Mouse (Mus musculus) right cerebral cortex, postnatal 36 days (tissue): Measurements from ENCODE around the gene Gtf2i.

Experiments
- DNase-seq, 2 experiments: peaks; one replicate each; pipeline ENCODE4 v3.0.0; 2022; ENCODE audit warnings: low spot score in 2 of 2, mixed read lengths in 1 of 2

The Gtf2i gene

GRCm38 (mm10) chr5:134322355-134322754, 7.8 kb upstream of the Gtf2i start:
- no peak for DNase-seq

GRCm38 (mm10) chr5:134321699-134322098, 7.1 kb upstream of the Gtf2i start:
- DNase-seq = no peak

DNA sequence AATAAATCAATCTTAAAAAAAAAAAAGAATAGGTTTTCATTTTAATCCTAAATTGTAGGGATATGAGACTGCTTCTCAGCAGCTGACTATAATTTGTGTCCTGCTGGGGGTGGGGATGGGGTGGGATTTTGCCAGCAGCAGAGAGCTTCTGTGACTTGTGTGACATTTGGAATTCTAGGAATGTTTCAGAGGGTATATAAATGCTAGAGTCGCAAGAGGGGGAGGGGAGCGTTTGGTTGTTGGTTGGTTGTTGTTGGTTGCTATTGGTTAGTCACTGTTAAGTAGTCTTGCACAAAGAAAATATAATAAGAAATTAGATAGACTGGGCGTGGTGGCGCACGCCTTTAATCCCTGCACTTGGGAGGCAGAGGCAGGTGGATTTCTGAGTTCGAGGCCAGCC, 4.3 kb upstream of the Gtf2i start:
- no peak for DNase-seq

DNA sequence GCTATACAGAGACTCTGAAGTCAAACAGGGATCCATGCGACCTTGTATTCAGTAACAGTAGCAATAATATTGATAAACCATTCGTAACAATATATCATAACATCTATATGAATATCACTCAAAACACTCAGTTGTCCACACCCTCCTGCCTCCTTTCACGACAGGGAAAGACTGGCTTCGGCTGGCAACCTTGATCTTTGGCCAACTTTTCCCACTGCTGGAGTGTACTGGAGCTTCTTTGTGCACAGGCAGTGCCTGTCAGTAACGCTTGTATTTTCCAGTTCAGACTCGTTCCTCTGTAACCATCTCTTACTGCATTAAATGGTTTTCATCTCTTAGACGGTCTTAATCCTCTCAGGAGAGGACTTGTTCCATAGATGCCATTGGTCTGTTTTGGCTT, 2.2 kb upstream of the Gtf2i start:
- DNase-seq = no peak

- peak in 1 of 2 experiments; percentile 26 for DNase-seq
These were observed 1.2 kb upstream of the Gtf2i start for GRCm38 (mm10) chr5:134315623-134316350.

GRCm38 (mm10) chr5:134314068-134314674, 389 bp downstream of the Gtf2i start:
- peak; percentile 20 to 45 for DNase-seq

DNA sequence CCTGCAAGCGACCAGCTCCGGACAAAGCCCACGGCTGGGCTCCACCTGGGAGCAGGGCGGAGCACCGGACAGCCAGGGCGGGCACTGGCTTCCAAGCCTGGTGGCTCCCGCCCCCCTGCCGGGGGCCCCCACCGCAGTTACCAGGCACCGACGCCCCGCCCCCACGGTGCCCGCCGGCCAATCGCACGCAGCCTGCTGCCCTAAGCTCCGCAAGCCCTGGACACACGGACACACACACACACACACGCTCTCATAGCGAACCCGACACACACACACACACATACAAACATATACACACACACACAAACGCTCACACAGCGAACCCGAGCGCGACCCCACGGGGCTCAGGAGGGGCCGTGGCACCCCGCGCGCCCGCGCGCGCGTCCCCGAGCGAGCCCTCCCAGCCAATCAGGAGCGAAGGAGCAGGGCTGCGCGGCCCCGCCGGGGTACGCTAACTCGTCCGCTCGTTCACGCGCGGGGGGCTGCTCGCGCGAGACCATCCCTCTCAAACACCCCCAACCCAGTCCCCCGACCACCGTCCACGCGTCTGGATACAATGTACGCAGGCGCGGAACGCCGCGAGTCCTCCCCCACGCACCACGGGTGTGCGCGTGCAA, 1.0 kb downstream of the Gtf2i start:
- DNase-seq = peak; percentile 87 to 88

GRCm38 (mm10) chr5:134312691-134313450, 1.7 kb downstream of the Gtf2i start:
- peak; percentile 63 to 79 for DNase-seq

DNA sequence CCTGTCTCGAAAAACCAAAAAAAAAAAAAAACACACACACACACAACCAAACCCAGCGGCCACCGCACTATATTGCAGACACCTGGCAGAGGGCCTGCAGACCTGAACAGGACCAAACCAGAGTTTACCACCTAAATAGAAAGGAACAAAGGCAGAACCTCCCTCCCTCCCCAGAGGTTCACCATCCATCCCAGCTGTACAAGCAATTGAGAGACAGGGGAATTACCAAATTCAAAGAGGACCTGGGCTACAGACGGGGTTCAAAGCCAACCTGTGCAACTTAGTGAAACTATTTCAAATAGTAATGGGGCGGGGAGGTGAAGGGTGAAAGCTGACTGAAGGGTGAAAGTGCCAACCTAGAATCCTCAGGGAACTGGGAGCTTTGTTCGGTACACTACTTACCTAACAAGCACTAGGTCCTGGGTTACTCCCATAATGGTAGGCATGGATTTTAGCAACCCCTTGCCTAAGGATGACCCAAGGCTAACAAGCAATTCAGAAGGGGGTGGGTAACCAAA, 2.6 kb downstream of the Gtf2i start:
- DNase-seq = no peak

GRCm38 (mm10) chr5:134310201-134310600, 4.4 kb downstream of the Gtf2i start:
- no peak for DNase-seq

- no peak for DNase-seq
These were observed 5.2 kb downstream of the Gtf2i start for GRCm38 (mm10) chr5:134309345-134309744.

DNA sequence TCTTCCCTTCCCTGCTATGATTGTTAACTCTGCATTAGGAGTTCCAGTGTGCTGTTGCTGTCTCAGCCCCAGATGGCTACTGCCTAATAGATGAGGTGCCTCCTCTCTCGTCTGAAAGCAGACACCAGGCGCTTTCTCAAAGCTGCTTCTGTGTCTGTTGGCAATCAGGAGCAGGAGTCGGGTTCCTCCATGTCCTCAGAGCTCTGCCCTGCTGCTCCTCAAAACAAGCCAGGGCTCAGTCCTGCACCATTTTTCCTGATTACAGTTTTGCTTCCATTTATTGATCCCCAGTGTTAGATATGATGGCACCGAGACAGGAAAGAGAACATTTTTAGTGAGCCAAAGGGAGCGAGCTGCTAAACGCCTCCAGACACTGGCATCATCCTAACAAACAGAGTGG, 9.9 kb downstream of the Gtf2i start:
- no peak for DNase-seq

DNA sequence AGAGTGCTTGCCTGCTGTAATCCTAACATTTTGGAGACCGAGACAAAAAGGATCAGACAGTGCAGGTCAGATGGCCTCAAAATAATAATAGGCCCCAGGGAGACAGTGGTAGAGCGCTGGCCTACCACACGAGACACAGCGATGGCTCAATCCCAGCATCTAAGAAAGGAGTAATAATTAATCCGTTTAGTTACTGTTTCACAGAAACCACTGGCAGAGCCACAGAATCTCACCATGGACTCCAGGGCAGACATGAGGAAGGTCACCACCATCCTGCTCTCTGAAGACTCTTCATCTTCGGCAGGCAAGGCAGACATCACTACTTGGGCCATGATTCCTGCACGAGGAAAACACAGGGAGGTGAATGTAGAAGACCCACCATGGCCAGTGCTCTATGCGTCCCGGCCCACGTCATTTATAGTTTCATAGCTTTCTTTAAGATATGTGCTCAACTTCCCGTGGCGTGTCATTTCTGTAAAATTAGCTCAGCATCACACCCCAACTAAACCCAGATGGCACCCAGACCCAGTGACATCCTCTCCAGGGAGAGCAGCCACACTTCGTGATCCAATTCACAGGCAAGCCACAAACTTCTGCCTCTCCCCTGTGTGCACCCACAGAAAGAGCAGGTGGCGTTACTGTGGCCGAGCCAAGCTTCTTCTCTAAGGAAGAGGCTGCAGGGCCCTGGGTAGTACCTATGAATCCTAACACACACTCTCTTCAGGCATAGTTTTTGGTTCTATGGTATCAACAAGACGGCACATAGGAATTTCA, 19.1 kb downstream of the Gtf2i start:
- DNase-seq = peak in 1 of 2 experiments; percentile 36

DNA sequence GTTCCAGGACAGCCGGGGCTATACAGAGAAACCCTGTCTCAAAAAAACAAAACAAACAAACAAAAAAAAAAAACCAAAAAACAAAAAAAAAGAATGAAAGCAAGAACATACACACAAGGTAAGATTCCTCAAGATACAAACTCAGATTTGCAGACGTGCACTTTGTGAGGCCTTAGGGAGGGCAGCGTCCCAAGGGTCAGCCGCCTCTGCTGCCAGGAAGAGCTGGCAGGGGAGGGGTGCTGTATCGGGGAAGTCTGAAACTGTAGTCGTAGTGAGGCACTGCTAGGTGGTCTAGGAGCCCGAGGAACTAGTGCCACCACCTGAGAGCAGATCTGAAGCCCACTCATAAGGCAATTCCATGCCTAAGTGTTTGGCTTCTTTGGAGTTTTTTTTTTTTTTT, 20.0 kb downstream of the Gtf2i start:
- no peak for DNase-seq

- no peak for DNase-seq
These were observed 23.5 kb downstream of the Gtf2i start for GRCm38 (mm10) chr5:134291096-134291495.

- no peak for DNase-seq
These were observed 24.5 kb downstream of the Gtf2i start for GRCm38 (mm10) chr5:134289935-134290560.

GRCm38 (mm10) chr5:134288071-134288470, 26.5 kb downstream of the Gtf2i start:
- DNase-seq = no peak

- peak; percentile 20 to 50 for DNase-seq
These were observed 29.6 kb downstream of the Gtf2i start for GRCm38 (mm10) chr5:134284921-134285320.

GRCm38 (mm10) chr5:134282603-134283002, 32.0 kb downstream of the Gtf2i start:
- no peak for DNase-seq

GRCm38 (mm10) chr5:134282076-134282475, 32.5 kb downstream of the Gtf2i start:
- DNase-seq = no peak

DNA sequence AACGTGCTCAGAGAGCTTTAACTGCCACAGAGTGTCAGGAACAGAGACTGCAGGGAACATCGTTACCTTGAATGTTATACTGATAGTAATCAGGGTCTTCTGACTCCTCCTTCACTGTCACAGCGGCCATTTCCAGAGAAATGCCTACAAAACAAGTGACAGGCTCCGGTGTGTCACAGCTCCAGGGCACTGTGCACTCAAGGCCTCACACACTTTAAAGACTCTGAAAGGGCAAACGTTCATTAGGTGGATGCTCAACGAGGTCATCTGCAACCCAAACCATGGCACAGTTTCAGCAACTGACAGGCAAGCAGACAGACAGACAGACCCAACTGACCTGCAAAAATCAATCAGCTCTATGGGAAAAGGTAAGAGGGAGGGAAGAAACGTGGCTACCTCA, 35.2 kb downstream of the Gtf2i start:
- no peak for DNase-seq
